Mouse (Mus musculus) kidney, adult 2 months (tissue): ENCODE results near the gene F11r.

Experiments used
- CTCF ChIP-seq: fragments of 200-500 bp; conservative IDR thresholded peaks from 2 replicates; pipeline ENCODE4 v1.5.1; 2011; ENCODE audit warnings: low read depth, mild to moderate bottlenecking, control low read depth, low read length, moderate library complexity, mixed read lengths; ENCODE audit not compliant: insufficient read depth, insufficient read length
- POLR2A ChIP-seq: fragments of 200-500 bp; IDR thresholded peaks from one replicate; pipeline ENCODE4 v1.6.1; 2011; ENCODE audit warnings: low read depth, low read length, control low read depth

- no peak for TF ChIP-seq POLR2A
- no peak for TF ChIP-seq CTCF
These were observed 5.1 kb downstream of the F11r start for GRCm38 (mm10) chr1:171442413-171442760.
